Mouse (Mus musculus) MEL (cell line): ENCODE measurements at regions not wholly inside any gene's neighbourhood (a gene's known extent, or its start where the extent isn't known, plus 50 kb on each side); places are given as distances from the start of the nearest gene placed in this dataset.

Experiments
- CTCF ChIP-seq, 3 experiments: IDR thresholded peaks in 2 of 3; conservative IDR thresholded peaks in 1 of 3; 2 replicates each; pipeline ENCODE4 v1.5.1; 2011 to 2012; ENCODE audit warnings: low read length in 3 of 3, low read depth in 2 of 3, mild to moderate bottlenecking in 2 of 3, improper control_type of control experiment in 1 of 3, inconsistent platforms in 1 of 3, mixed read lengths in 1 of 3, moderate library complexity in 1 of 3; ENCODE audit not compliant: control insufficient read depth in 1 of 3, insufficient read depth in 1 of 3, poor library complexity in 1 of 3, severe bottlenecking in 1 of 3
- ETS1 ChIP-seq: IDR thresholded peaks from 2 replicates; pipeline ENCODE4 v1.6.1; 2012; ENCODE audit warnings: low read depth, mild to moderate bottlenecking, inconsistent platforms, low read length, improper control_type of control experiment, moderate library complexity
- GABPA ChIP-seq: IDR thresholded peaks from 2 replicates; pipeline ENCODE4 v1.6.1; 2012; ENCODE audit warnings: low read depth, mild to moderate bottlenecking, inconsistent platforms, low read length, improper control_type of control experiment, moderate library complexity
- TCF12 ChIP-seq: IDR thresholded peaks from 2 replicates; pipeline ENCODE4 v1.6.1; 2014; ENCODE audit warnings: low read depth, mild to moderate bottlenecking, inconsistent platforms, low read length, improper control_type of control experiment, moderate library complexity
- ZC3H11A ChIP-seq: IDR thresholded peaks from 2 replicates; pipeline ENCODE4 v1.6.1; 2012; ENCODE audit warnings: low read depth, mild to moderate bottlenecking, inconsistent platforms, low read length, improper control_type of control experiment

- TF ChIP-seq ETS1 (no peak), CTCF (IDR thresholded peaks at IDR 0.05 in 2 of 3, conservative IDR thresholded peaks at IDR 0.05 in 1 of 3; ENCODE audit: control insufficient read depth in 1 of 3, insufficient read depth in 1 of 3, low read depth in 2 of 3, low read length in 3 of 3, poor library complexity in 1 of 3, severe bottlenecking in 1 of 3) (no peak), TCF12 (no peak), ZC3H11A (no peak), GABPA (no peak)
Observed at GRCm38 (mm10) chr17:47123576-47123975, 113.2 kb upstream of the Ubr2 start.
